Mouse (Mus musculus) frontal cortex, postnatal 36 days (tissue): ENCODE results near the gene Opcml.

ENCODE experiments used
- DNase-seq, 2 experiments: peaks; one replicate each; pipeline ENCODE4 v3.0.0; 2022; ENCODE audit warnings: low spot score in 2 of 2

Opcml gene

GRCm38 (mm10) chr9:28748902-28749301 lies 958.3 kb downstream of the Opcml start:
- peak in 1 of 2 experiments; percentile 34 for DNase-seq

GRCm38 (mm10) chr9:28752908-28753307 lies 962.3 kb downstream of the Opcml start:
- DNase-seq, result no peak

GRCm38 (mm10) chr9:28756841-28757451 lies 966.4 kb downstream of the Opcml start:
- DNase-seq, result no peak

GRCm38 (mm10) chr9:28761460-28761859 lies 970.9 kb downstream of the Opcml start:
- no peak for DNase-seq

- DNase-seq, result no peak
These were observed 973.6 kb downstream of the Opcml start for GRCm38 (mm10) chr9:28764149-28764548.

- no peak for DNase-seq
These were observed 986.2 kb downstream of the Opcml start for GRCm38 (mm10) chr9:28776517-28777503.

GRCm38 (mm10) chr9:28783834-28784233 lies 993.3 kb downstream of the Opcml start:
- DNase-seq, result no peak

- DNase-seq, result no peak
These were observed 998.9 kb downstream of the Opcml start for GRCm38 (mm10) chr9:28789439-28789838.

GRCm38 (mm10) chr9:28800100-28800499 lies 1009.5 kb downstream of the Opcml start:
- DNase-seq, result no peak

- no peak for DNase-seq
These were observed 1016.1 kb downstream of the Opcml start for GRCm38 (mm10) chr9:28806666-28807065.

- peak; percentile 70 to 88 for DNase-seq
These were observed 1031.5 kb downstream of the Opcml start for GRCm38 (mm10) chr9:28822060-28822459.

GRCm38 (mm10) chr9:28822466-28822865 lies 1031.9 kb downstream of the Opcml start:
- no peak for DNase-seq

- peak; percentile 19 to 53 for DNase-seq
These were observed 1035.2 kb downstream of the Opcml start for GRCm38 (mm10) chr9:28825821-28826220.

GRCm38 (mm10) chr9:28845961-28846570 lies 1055.5 kb downstream of the Opcml start:
- no peak for DNase-seq

- peak in 1 of 2 experiments; percentile 52 for DNase-seq
These were observed 1065.3 kb downstream of the Opcml start for GRCm38 (mm10) chr9:28855826-28856225.

GRCm38 (mm10) chr9:28861983-28862382 lies 1071.4 kb downstream of the Opcml start:
- peak in 1 of 2 experiments; percentile 42 for DNase-seq

- DNase-seq, result peak; percentile 31 to 51
These were observed 1076.7 kb downstream of the Opcml start for GRCm38 (mm10) chr9:28867256-28867655.

- DNase-seq, result no peak
These were observed 1079.9 kb downstream of the Opcml start for GRCm38 (mm10) chr9:28870478-28870877.

GRCm38 (mm10) chr9:28882566-28882965 lies 1092.0 kb downstream of the Opcml start:
- no peak for DNase-seq

GRCm38 (mm10) chr9:28891611-28892010 lies 1101.0 kb downstream of the Opcml start:
- DNase-seq, result no peak

GRCm38 (mm10) chr9:28903291-28903690 lies 1112.7 kb downstream of the Opcml start:
- no peak for DNase-seq

GRCm38 (mm10) chr9:28909738-28910137 lies 1119.2 kb downstream of the Opcml start:
- DNase-seq, result no peak
